Mouse (Mus musculus): ENCODE data around the gene Ech1. TPM values are rescaled to one million over a fixed set of nuclear protein-coding genes. Genes with fewer than 3 reads are reported as not detected.

Gene Ech1
- total RNA-seq, 2 experiments from 2014 or later = 59.7 to 66.7 TPM

DNA sequence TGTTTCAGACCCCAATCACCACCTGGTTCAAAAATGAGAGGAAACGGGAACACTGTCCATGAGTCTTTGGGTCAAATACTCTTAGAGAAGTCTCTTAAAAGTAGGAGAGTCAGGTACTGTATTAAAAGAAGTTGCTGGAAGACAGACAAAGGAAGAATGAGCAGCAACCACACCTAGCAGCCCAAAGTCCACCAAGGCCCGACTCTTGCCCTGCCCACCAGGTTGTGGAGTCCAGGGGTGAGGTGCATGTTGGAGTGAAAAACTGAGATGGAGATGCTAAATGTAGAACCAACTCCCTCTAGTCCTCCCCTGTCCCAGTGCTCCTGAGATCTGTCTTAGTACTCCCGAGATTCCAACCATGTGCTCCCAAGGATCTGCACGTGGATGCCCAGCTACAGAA is 25.6 kb downstream of the Ech1 start:
- DNase-seq (ENCODE audit: extremely low spot score in 1 of 2, low spot score in 1 of 2) = no peak

DNA sequence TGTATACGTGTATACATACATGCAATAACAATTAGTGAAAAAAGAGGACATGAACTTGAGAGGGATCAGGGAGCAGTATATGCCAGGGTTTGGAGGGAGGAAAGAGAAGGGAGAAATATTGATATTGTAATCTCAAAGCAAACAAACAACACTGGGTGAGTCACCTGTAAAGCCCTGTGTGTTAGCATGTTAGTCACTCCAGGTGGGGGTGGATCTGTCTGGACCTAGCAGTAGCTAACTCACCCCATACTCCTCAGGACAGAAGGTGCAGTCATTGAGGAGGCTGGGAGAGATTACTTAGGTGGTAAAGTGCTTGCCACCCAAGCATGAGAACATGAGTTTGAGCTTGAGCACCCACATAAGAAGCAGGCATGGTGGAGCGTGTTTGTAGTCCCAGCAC is 34.9 kb downstream of the Ech1 start:
- DNase-seq (ENCODE audit: extremely low spot score in 1 of 2, low spot score in 1 of 2) = no peak

DNA sequence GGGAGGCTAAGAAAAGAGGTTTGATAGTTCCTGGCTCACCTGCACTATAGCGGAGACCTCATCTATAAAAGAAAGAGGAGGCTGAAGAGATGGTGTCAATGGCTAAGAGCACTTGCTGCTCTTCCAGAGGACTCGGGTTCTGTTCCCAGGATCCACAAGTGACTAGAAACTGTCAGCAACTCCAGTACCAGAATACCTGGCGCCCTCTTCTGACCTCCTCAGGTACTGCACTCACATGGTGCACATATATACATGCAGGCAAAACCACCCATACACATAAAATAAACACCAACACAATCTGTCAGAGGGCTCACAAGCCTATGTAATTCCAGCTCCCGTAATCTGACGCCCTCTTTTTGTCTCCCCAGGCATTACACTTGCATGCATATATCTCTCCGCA is 35.9 kb downstream of the Ech1 start:
- no peak for DNase-seq (ENCODE audit: extremely low spot score in 1 of 2, low spot score in 1 of 2)

DNA sequence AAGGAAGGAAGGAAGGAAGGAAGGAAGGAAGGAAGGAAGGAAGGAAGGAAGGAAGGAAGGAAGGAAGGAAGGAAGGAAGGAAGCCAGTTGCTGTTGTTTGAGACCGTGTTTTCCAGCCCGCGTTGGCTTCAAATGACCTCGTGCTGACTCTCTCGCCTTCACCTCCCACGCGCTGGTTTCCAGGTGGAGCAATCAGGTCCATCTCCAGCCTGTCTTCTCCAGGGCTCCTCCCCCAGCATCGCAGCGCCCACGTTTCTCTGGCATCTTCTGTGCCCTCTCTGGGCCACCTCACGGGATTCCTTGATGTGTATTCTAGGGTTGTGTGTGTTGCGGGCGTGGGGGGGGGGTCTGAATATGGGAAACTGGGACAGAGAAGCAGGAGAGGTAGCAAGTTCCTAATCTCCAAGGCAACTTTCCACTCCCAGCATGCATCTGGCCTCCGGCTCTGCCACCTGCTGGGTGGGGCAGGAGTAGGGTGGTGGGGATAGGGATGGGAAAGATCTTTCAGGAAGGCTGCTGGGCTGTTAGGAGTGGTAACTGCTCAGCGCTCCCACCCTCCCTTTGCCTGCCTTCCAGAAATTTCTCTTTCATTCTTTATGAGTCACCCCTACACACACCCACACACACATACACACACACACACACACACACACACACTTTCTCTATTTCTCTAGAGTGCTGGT is 37.9 kb downstream of the Ech1 start:
- peak in 1 of 2 experiments; percentile 27 for DNase-seq (ENCODE audit: extremely low spot score in 1 of 2, low spot score in 1 of 2)

DNA sequence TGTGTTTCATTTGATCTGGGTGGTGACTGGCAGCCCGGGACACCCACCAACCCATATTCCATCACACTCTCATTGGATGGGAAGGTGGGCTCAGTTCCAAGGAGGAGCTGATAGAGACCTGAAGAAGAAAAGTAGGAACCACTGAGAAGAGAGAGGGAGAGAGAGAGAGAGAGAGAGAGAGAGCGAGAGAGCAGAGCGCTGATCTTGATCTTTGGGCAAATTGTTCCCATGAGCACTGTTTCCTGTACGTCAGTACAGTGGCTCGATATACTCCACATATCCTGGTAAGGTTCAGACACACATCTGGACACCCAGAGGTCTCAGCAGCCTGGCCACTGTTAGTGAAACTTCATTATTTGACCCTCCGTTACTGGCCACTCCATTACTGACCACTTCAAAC is 38.5 kb downstream of the Ech1 start, which contains the start of gene Lgals7:
Gene Lgals7 (plus strand): TSS at position 314 of the 400 bp plus-strand sequence.
- DNase-seq (ENCODE audit: extremely low spot score in 1 of 2, low spot score in 1 of 2) = no peak

DNA sequence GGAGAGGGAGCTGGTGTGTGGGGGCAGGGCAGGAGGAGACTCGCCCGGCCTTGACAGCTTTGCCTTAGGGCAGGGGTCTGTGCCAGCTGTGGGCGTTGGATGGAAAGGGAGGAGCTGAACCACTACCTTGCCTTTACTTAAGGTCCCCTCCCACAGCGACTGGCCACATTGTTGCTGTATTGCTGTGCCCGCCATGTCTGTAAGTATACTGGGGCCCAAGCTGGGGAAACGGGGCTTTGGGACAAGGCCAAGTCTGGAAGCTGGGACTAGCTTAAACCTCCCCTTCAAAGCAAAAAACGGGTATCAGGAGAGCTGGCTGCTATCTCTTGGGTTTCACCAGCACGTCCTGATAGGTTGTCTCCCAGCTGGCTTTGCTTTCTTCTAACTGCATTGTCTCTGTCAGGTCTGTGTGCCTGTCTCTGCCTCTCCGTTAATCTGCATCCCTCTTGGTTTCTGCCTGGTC is 39.3 kb downstream of the Ech1 start:
- DNase-seq (ENCODE audit: extremely low spot score in 1 of 2, low spot score in 1 of 2) = no peak

DNA sequence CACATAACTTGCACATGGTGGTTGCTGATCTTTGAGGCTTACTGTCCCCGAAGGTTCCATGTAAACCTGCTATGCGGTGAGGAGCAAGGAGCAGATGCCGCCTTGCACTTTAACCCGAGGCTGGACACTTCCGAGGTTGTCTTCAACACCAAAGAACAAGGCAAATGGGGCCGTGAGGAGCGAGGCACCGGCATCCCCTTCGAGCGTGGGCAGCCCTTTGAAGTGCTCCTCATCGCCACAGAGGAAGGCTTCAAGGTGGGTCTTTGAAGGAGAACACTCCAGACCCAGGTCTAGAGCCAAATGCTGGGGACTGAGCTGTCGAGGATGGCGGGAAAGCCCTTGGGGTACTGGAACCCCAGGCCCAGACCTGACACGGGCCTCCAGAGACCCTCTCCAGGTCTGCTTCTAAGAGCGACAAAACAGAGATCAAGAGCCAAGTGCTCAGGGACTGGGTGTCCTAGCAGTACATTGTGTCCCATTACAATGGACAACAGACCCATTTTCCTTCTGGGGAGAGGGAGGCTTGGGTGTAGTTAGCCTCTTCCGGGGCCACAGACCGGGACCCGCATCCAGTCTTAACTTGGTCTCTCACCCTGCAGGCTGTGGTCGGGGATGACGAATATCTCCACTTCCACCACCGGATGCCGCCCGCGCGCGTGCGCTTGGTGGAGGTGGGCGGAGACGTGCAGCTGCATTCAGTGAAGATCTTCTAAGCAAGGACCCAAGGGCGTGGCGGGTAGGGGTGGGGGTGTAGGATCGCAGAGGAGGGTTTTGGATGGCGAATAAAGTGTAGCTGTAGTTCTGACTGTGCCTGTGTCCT is 40.7 kb downstream of the Ech1 start:
- peak; percentile 54 to 60 for DNase-seq (ENCODE audit: extremely low spot score in 1 of 2, low spot score in 1 of 2)

DNA sequence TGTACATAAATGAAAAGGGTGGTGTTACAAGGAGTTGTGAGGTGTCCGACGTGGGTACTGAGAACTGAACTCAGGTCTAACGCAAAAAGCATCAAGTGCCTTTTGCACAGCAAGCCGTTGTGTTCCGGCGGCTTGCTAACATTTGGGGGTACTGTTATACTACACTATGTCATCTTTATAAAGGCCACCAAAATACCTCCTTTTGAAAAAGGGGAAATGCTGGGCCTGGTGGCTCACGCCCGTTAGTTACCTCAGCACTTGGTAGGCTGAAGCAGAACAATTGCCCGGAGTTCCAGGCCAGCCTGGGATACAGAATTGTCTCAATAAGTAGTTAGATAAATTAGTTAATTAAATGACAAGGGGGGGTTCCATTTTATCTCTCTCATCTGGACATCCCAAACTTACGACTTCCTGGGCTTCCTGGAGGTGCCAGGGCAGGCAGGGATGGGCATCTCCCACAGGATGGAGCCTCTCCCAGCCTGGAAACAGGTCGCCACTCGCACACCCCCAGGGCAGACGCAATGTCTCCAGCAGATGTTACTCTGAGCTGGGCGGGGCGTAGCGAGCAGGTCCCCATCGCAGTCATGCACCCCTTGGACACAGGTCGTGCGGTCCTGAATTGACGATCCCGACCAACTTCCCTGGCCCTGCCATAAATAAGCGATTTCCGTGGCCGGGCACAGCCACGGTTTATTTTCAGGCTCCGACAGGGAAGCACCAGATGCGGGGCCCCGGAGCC is 41.9 kb downstream of the Ech1 start:
- DNase-seq (ENCODE audit: extremely low spot score in 1 of 2, low spot score in 1 of 2) = no peak

DNA sequence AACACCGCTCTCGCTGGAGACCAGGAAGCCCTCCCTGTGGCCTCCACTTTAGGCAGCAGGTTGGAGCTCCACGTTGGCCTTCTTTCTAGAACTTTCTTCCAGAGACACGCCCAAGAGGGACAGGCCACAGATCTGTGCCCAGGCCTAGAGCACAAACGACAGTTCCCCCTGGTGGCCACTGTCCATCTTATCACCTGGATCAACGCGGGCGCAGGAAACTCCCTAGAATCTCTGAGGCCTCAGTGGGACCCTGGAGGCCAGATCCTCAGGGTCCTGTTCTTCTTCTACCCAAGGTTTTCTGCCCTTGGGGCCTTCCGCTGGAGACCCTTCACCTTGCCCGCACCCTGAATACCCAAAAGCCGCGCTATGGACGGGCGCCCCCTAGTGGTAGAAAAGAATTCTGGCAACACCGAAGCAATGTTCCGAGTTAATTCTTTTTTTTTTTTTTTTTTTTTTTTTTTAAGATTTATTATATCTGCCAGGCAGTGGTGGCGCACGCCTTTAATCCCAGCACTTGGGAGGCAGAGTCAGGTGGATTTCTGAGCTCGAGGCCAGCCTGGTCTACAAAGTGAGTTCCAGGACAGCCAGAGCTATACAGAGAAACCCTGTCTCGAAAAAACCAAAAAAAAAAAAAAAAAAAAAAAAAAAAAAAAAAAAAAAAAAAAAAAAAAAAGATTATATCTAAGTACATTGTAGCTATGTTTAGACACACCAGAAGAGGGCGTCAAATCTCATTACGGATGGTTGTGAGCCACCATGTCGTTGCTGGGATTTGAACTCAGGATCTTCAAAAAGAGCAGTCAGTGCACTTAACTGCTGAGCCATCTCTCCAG is 42.7 kb downstream of the Ech1 start:
- DNase-seq (ENCODE audit: extremely low spot score in 1 of 2, low spot score in 1 of 2) = peak; percentile 45 to 77

DNA sequence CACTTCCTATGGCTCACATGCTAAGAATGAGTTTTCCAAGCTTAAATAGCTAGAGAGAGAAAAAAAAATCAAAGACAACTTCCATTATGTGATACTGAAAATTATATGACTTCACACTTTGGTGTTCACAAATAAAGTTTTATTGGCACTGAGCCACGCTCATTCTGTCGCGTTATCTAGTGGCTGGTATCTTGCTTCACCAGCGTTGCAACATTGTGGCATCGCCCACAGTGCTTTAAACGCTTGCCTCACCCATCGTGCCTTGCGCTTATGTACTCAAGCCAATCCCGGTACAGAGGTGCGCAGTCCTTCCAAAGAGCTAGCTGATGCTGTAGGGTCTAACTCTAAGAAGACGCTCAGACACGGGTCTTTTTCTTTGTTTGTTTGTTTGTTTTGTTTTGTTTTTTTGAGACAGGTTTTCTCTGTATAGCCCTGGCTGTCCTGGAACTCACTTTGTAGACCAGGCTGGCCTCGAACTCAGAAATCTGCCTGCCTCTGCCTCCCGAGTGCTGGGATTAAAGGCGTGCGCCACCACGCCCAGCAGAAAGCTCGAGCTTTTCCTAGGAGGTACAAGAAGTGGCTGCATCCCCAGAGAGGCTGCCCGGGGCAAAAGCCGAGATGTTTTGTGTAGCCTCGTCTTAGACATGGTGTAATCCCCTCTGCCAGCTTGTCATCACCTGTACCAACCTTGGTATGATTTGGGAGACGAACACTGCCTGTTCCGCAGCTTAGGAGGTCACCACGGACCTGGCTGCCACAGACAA is 46.1 kb downstream of the Ech1 start:
- DNase-seq (ENCODE audit: extremely low spot score in 1 of 2, low spot score in 1 of 2) = no peak

DNA sequence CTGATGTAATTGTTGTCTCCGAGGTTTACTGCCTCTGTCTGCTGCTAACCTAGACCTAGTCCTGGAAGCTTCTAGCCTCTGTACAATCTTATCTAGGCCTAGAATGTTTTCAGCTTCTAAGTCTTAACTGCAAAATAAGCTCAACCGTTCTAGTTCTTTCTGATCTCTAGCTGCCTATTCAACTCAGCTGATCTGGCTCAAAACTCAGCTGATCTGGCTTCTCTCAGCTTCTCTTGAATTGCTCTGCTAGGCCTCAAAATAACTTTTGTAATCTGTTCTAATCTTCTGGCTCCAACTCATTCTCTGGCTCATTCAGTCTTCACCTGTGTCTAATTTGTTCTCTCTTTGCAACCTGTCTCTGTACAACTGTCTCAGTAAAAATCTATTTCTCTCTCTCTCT is 49.5 kb downstream of the Ech1 start:
- no peak for DNase-seq (ENCODE audit: extremely low spot score in 1 of 2, low spot score in 1 of 2)

DNA sequence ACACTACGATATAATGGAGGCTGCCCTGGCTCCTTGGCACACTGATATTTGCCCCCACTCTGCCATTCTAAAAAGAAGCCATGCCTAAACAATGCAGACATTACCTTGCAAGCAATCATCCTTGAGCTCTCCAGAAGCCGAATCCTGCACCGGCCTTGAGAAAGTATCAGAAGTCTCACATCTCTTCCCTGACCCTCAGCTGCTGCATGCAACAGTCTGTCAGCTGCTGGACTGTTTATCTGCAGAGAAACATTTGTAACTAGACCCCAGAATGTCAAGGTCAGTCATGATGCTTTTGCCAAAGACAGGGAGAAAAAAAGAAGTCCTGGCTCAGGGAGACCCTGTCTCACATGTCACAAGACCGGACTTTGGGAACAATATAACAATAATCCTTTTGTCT is 51.1 kb downstream of the Ech1 start:
- no peak for DNase-seq (ENCODE audit: extremely low spot score in 1 of 2, low spot score in 1 of 2)

DNA sequence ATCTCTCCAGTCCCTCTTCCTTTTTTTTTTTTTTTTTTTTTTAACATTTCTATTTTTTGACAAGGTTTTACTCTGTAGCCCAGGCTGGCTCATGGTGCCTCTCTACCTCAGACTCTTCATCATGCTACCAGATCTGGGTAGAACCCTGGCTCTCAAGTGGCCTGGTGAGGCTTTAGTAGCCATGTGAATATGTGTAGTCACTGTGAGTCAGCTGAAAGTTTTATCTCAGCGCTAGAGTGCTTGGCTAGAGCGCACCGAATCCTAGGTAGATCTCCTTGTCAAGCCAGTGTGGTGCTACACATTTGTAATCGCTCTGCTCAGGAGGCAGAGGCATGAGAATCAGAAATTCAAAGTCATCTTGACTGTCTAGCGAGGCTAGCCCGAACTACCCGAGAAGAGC is 52.1 kb downstream of the Ech1 start:
- DNase-seq (ENCODE audit: extremely low spot score in 1 of 2, low spot score in 1 of 2) = no peak

DNA sequence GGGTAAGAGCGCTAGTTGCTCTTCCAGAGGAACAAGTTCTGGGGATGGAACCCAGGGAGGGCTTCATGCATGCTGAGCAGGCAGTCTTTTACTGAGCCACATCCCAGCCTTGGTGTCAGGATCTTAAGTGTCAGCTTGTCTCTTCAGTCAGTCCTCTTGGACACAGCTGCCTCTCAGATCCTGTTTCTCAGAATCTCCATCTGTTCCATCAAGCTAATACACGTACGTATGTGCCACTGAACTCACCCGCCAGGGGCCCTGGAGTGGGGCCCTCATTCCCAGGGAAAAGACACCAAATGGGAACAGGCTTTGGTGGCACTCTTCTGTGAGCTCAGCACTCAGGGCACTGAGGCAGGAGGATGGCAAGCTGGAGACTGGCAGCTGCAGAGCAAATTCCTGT is 52.8 kb downstream of the Ech1 start:
- DNase-seq (ENCODE audit: extremely low spot score in 1 of 2, low spot score in 1 of 2) = no peak

DNA sequence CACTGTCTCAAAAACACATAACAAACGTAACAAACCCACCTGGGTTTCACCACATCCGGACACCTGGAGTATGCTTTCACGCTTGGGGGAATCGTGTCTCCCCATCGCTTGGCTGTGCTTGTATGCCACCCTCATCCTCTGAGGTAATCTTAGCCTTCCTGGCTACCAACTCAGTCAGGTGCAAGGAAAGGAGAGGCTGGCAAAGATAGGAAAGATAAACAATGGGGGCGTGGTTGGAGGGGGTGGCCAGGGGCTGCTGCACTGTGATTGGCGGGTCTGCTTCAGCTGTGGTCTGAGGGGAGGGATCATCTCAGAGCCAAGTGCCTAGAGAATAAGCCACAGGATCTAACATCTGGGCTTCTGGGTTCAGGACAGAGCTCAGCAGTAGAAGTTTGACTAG is 54.6 kb downstream of the Ech1 start:
- DNase-seq (ENCODE audit: extremely low spot score in 1 of 2, low spot score in 1 of 2) = no peak

DNA sequence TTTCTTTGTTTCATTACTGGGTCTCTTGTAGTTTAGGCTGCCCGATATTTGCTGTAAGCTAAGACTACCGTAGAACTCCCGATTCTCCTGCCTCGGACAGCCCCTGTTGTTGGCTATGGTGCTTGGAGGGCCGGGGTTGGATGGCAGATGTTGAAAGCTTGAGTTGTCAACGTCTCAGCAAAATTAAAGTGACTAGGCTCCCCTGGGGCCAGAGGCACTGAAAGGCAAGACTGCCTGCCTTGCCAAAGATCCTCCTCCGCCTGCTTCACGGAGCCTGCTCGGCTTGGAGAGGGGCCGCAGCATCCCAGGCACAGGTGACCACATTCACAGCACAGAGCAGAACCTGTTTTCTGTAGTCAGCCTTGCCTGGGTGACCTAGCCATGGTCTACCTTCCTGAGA is 55.5 kb downstream of the Ech1 start:
- no peak for DNase-seq (ENCODE audit: extremely low spot score in 1 of 2, low spot score in 1 of 2)

DNA sequence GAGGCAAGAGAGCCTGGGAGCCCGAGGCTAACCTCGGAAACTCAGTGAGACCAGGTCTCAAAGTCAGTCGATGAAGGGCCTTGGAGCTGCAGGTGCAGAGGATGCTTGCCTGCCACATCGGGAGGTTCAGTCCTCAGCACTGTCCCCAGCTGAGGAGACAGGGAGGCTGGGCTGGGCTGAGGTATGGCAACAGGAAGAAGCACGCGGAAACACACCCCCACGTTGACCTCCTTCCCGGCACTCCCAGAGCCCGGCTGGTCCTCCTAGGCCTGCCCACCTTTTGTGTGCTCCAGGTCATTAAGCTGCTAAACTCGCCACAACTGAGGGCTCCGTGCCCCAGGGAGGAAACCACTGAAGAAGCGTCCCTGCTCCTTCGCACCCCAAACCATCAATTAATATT is 56.2 kb downstream of the Ech1 start, which contains the start of gene Capn12:
Gene Capn12 (plus strand): TSS at position 224 of the 400 bp plus-strand sequence.
- DNase-seq (ENCODE audit: extremely low spot score in 1 of 2, low spot score in 1 of 2) = no peak
